Mouse (Mus musculus): Measurements from ENCODE around the gene Entpd6. TPM values are rescaled to one million over a fixed set of nuclear protein-coding genes. Genes with fewer than 3 reads are reported as not detected.

Gene Entpd6
- total RNA-seq, 1 experiment: 54.3 TPM

- no peaks in the 10 kb centered on the region for H3K9me3 ChIP-seq (ENCODE audit: control insufficient read depth, insufficient read depth, low read depth, low read length)
- in situ Hi-C loops (cut with MboI; ENCODE audit: low sequenced_read_pairs in 2 of 2, unreplicated experiment in 2 of 2): no loop called here
- no peak overlapping the region for H3K9ac ChIP-seq (ENCODE audit: insufficient read depth, low read depth, low read length, poor library complexity, severe bottlenecking)
- no peak for DNase-seq (ENCODE audit: low read depth, low spot score)
- H3K4me1 ChIP-seq (ENCODE audit: control insufficient read depth in 2 of 2, insufficient read depth in 2 of 2, low read length in 2 of 2, poor library complexity in 1 of 2): no peaks in the 10 kb centered on the region
- no peak overlapping the region for H3K4me3 ChIP-seq (ENCODE audit: insufficient read depth in 1 of 2, low read depth in 1 of 2, low read length in 2 of 2, poor library complexity in 1 of 2, severe bottlenecking in 1 of 2)
- TF ChIP-seq ZC3H11A (IDR thresholded peaks at IDR 0.05; ENCODE audit: borderline replicate concordance, low read depth, low read length) (no peak), ZNF384 (IDR thresholded peaks at IDR 0.05; ENCODE audit: low read depth, low read length) (no peak), HCFC1 (IDR thresholded peaks at IDR 0.05; ENCODE audit: borderline replicate concordance, insufficient read depth, low read length) (no peak), MAFK (IDR thresholded peaks at IDR 0.05; ENCODE audit: insufficient read depth, low read depth, low read length) (no peak), CHD2 (IDR thresholded peaks at IDR 0.05; ENCODE audit: low read depth, low read length) (no peak)
- no peak overlapping the region; the same call in 1 of the 2 replicates for H3K27ac ChIP-seq (ENCODE audit: insufficient read depth, low read depth, low read length, poor library complexity, severe bottlenecking)
- H3K36me3 ChIP-seq (ENCODE audit: control insufficient read depth, insufficient read depth, low read length, poor library complexity, severe bottlenecking): peaks cover 13% of the 10 kb centered on the region; the same call in 1 of the 2 replicates
Observed at GRCm38 (mm10) chr2:150812816-150813215, 64.0 kb downstream of the Entpd6 start.

- Histone ChIP-seq H3K4me1 (ENCODE audit: control insufficient read depth in 2 of 2, insufficient read depth in 2 of 2, low read length in 2 of 2, poor library complexity in 1 of 2) (no peaks in the 10 kb centered on the region), H3K9ac (ENCODE audit: insufficient read depth, low read depth, low read length, poor library complexity, severe bottlenecking) (no peak overlapping the region), H3K4me3 (ENCODE audit: insufficient read depth in 1 of 2, low read depth in 1 of 2, low read length in 2 of 2, poor library complexity in 1 of 2, severe bottlenecking in 1 of 2) (no peak overlapping the region), H3K36me3 (ENCODE audit: control insufficient read depth, insufficient read depth, low read length, poor library complexity, severe bottlenecking) (peaks cover 16% of the 10 kb centered on the region; the same call in 1 of the 2 replicates), H3K27ac (ENCODE audit: insufficient read depth, low read depth, low read length, poor library complexity, severe bottlenecking) (no peak overlapping the region), H3K9me3 (ENCODE audit: control insufficient read depth, insufficient read depth, low read depth, low read length) (no peaks in the 10 kb centered on the region)
- no peak for DNase-seq (ENCODE audit: low read depth, low spot score)
- TF ChIP-seq HCFC1 (IDR thresholded peaks at IDR 0.05; ENCODE audit: borderline replicate concordance, insufficient read depth, low read length) (no peak), MAFK (IDR thresholded peaks at IDR 0.05; ENCODE audit: insufficient read depth, low read depth, low read length) (no peak), ZNF384 (IDR thresholded peaks at IDR 0.05; ENCODE audit: low read depth, low read length) (no peak), CHD2 (IDR thresholded peaks at IDR 0.05; ENCODE audit: low read depth, low read length) (no peak), ZC3H11A (IDR thresholded peaks at IDR 0.05; ENCODE audit: borderline replicate concordance, low read depth, low read length) (no peak)
- in situ Hi-C loops (cut with MboI; ENCODE audit: low sequenced_read_pairs in 2 of 2, unreplicated experiment in 2 of 2): no loop called here
Observed at GRCm38 (mm10) chr2:150816676-150817402, 68.0 kb downstream of the Entpd6 start.

- no peak for DNase-seq (ENCODE audit: low read depth, low spot score)
- no peak overlapping the region for H3K4me3 ChIP-seq (ENCODE audit: insufficient read depth in 1 of 2, low read depth in 1 of 2, low read length in 2 of 2, poor library complexity in 1 of 2, severe bottlenecking in 1 of 2)
- no peaks in the 10 kb centered on the region for H3K9me3 ChIP-seq (ENCODE audit: control insufficient read depth, insufficient read depth, low read depth, low read length)
- H3K27ac ChIP-seq (ENCODE audit: insufficient read depth, low read depth, low read length, poor library complexity, severe bottlenecking): no peak overlapping the region
- H3K9ac ChIP-seq (ENCODE audit: insufficient read depth, low read depth, low read length, poor library complexity, severe bottlenecking): no peak overlapping the region
- no peaks in the 10 kb centered on the region for H3K4me1 ChIP-seq (ENCODE audit: control insufficient read depth in 2 of 2, insufficient read depth in 2 of 2, low read length in 2 of 2, poor library complexity in 1 of 2)
- peaks cover 15% of the 10 kb centered on the region; the same call in 1 of the 2 replicates for H3K36me3 ChIP-seq (ENCODE audit: control insufficient read depth, insufficient read depth, low read length, poor library complexity, severe bottlenecking)
- in situ Hi-C loops (cut with MboI; ENCODE audit: low sequenced_read_pairs in 2 of 2, unreplicated experiment in 2 of 2): no loop called here
- TF ChIP-seq CHD2 (IDR thresholded peaks at IDR 0.05; ENCODE audit: low read depth, low read length): no peak
- TF ChIP-seq ZNF384 (IDR thresholded peaks at IDR 0.05; ENCODE audit: low read depth, low read length): no peak
- TF ChIP-seq ZC3H11A (IDR thresholded peaks at IDR 0.05; ENCODE audit: borderline replicate concordance, low read depth, low read length): no peak
- TF ChIP-seq HCFC1 (IDR thresholded peaks at IDR 0.05; ENCODE audit: borderline replicate concordance, insufficient read depth, low read length): no peak
- TF ChIP-seq MAFK (IDR thresholded peaks at IDR 0.05; ENCODE audit: insufficient read depth, low read depth, low read length): no peak
Observed at GRCm38 (mm10) chr2:150818742-150819141, 69.9 kb downstream of the Entpd6 start.

GRCm38 (mm10) chr2:150820720-150821119 lies 71.9 kb downstream of the Entpd6 start:
- in situ Hi-C loops (cut with MboI; ENCODE audit: low sequenced_read_pairs in 2 of 2, unreplicated experiment in 2 of 2): no loop called here
- Histone ChIP-seq H3K4me3 (ENCODE audit: insufficient read depth in 1 of 2, low read depth in 1 of 2, low read length in 2 of 2, poor library complexity in 1 of 2, severe bottlenecking in 1 of 2) (no peak overlapping the region), H3K9ac (ENCODE audit: insufficient read depth, low read depth, low read length, poor library complexity, severe bottlenecking) (no peak overlapping the region), H3K4me1 (ENCODE audit: control insufficient read depth in 2 of 2, insufficient read depth in 2 of 2, low read length in 2 of 2, poor library complexity in 1 of 2) (no peaks in the 10 kb centered on the region), H3K36me3 (ENCODE audit: control insufficient read depth, insufficient read depth, low read length, poor library complexity, severe bottlenecking) (peaks cover 14% of the 10 kb centered on the region; the same call in 1 of the 2 replicates), H3K9me3 (ENCODE audit: control insufficient read depth, insufficient read depth, low read depth, low read length) (no peaks in the 10 kb centered on the region), H3K27ac (ENCODE audit: insufficient read depth, low read depth, low read length, poor library complexity, severe bottlenecking) (no peak overlapping the region)
- no peak for DNase-seq (ENCODE audit: low read depth, low spot score)
- TF ChIP-seq CHD2 (IDR thresholded peaks at IDR 0.05; ENCODE audit: low read depth, low read length): no peak
- TF ChIP-seq ZC3H11A (IDR thresholded peaks at IDR 0.05; ENCODE audit: borderline replicate concordance, low read depth, low read length): no peak

Other genes starting within 250 kb of the Entpd6 start
- not detected in 2 replicates for gene Cst7, start 178.6 kb upstream of the Entpd6 start, total RNA-seq (2012; rRNA removed)
- 35.0 and 44.0 TPM in 2 replicates for gene Apmap, start 140.5 kb upstream of the Entpd6 start, total RNA-seq (2012; rRNA removed)
- 3.2 and 4.0 TPM in 2 replicates for gene Acss1, start 80.5 kb upstream of the Entpd6 start, total RNA-seq (2012; rRNA removed)
- 0.13 TPM in 1 of 2 replicates, not detected in the other for gene Vsx1, start 59.7 kb upstream of the Entpd6 start, total RNA-seq (2012; rRNA removed)
- 10.4 and 10.8 TPM in 2 replicates for gene Pygb, start 37.7 kb downstream of the Entpd6 start, total RNA-seq (2012; rRNA removed)
- 59.4 and 69.5 TPM in 2 replicates for gene Abhd12, start 155.7 kb downstream of the Entpd6 start, total RNA-seq (2012; rRNA removed)
- gene Gins1, start 156.4 kb downstream of the Entpd6 start, total RNA-seq (2012; rRNA removed): 40.1 and 45.6 TPM in 2 replicates

All from ES-E14 (cell line).